In the genomic region with DNA sequence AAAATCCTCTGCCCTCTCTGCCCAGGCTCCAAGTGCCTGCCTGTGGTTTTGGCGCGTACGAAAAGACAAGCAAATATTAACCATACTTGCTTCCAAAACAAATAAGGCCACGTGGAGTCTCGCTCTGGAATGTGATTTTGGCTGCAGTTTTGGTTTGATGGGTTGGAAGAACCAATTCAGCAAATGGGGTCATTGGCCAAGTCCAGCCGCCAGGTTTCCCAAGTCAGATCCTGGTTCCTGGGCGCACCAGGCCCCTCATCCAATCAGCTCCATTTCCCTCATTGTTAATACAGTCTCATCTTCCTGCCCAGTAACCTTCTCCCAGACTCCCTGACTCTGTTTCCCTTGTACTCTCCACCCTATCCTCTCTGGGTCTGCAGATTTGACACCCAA, we compare ENCODE assay signal across 8 mouse cellular contexts. TPM values are rescaled to one million over a fixed set of nuclear protein-coding genes. Genes with fewer than 3 reads are reported as not detected.
A peak's percentile ranks its signal among the peaks of the same experiment; 100 is the strongest.
DNase-seq lines count a peak whose midpoint lies in the region; ATAC-seq lines count a peak whose summit lies in the region.

No protein-coding gene starts in this region.

- peaks cover 28% of the 10 kb centered on the region for H3K36me3 ChIP-seq in forebrain, embryonic 10.5 days (replicated peaks)
- no peaks in the 10 kb centered on the region for H3K36me3 ChIP-seq in intestine, embryonic 15.5 days
- no peaks in the 10 kb centered on the region for H3K36me3 ChIP-seq in stomach, embryonic 16.5 days (ENCODE audit: control insufficient read depth, insufficient read depth, low read length)

- H3K4me1 ChIP-seq in forebrain, embryonic 10.5 days: peaks cover 24% of the 10 kb centered on the region
- H3K4me1 ChIP-seq in intestine, embryonic 15.5 days (replicated peaks): peaks cover 32% of the 10 kb centered on the region
- peaks cover 21% of the 10 kb centered on the region for H3K4me1 ChIP-seq in stomach, embryonic 16.5 days (ENCODE audit: control insufficient read depth, insufficient read depth, low read length)

- DNase-seq in adrenal gland, adult (ENCODE audit: inconsistent age in 2 of 2, low spot score in 1 of 2): peak; percentile 49 to 84
- DNase-seq in adrenal gland, adult 18-20 months (ENCODE audit: low spot score in 2 of 2): no peak
- DNase-seq in Muller cell, postnatal 12 days (ENCODE audit: inconsistent ontology term): peak; percentile 90
- DNase-seq in forebrain, embryonic 10.5 days (ENCODE audit: extremely low spot score, low spot score): no peak
- peak; percentile 63 to 71 for DNase-seq in lung, adult 18-20 months
- DNase-seq in spleen, adult 18-20 months: no peak

- H3K9me3 ChIP-seq in forebrain, embryonic 10.5 days: no peaks in the 10 kb centered on the region
- no peaks in the 10 kb centered on the region for H3K9me3 ChIP-seq in intestine, embryonic 15.5 days
- no peaks in the 10 kb centered on the region for H3K9me3 ChIP-seq in stomach, embryonic 16.5 days (replicated peaks; ENCODE audit: control insufficient read depth, low read length)

- 60% methylated on average over 7 of the region's 7 CpGs for WGBS in forebrain, embryonic 10.5 days
- 44% methylated on average over 7 of the region's 7 CpGs for WGBS in intestine, embryonic 15.5 days
- 47% methylated on average over 7 of the region's 7 CpGs for WGBS in stomach, embryonic 16.5 days

- peak overlapping the region; percentile 72 for H3K4me3 ChIP-seq in forebrain, embryonic 10.5 days
- H3K4me3 ChIP-seq in intestine, embryonic 15.5 days (replicated peaks): peak overlapping the region; percentile 82
- H3K4me3 ChIP-seq in stomach, embryonic 16.5 days (replicated peaks; ENCODE audit: low read length): peak overlapping the region; percentile 84

- peak overlapping the region; percentile 86 for H3K4me2 ChIP-seq in intestine, embryonic 15.5 days (replicated peaks)
- H3K4me2 ChIP-seq in stomach, embryonic 16.5 days (ENCODE audit: low read depth, low read length): peak overlapping the region; percentile 90

- peak overlapping the region; percentile 91 for H3K9ac ChIP-seq in intestine, embryonic 15.5 days
- H3K9ac ChIP-seq in stomach, embryonic 16.5 days (ENCODE audit: low read length): peak overlapping the region; percentile 96

- peaks cover 10% of the 10 kb centered on the region for H3K27me3 ChIP-seq in forebrain, embryonic 10.5 days (ENCODE audit: poor library complexity, severe bottlenecking)
- no peaks in the 10 kb centered on the region for H3K27me3 ChIP-seq in intestine, embryonic 15.5 days (replicated peaks)
- no peaks in the 10 kb centered on the region for H3K27me3 ChIP-seq in stomach, embryonic 16.5 days (ENCODE audit: control insufficient read depth, insufficient read depth, low read length)

- H3K27ac ChIP-seq in forebrain, embryonic 10.5 days: peak overlapping the region; percentile 93
- no peak overlapping the region for H3K27ac ChIP-seq in intestine, embryonic 15.5 days
- peak overlapping the region; percentile 42; the same call in 1 of the 2 replicates for H3K27ac ChIP-seq in stomach, embryonic 16.5 days (ENCODE audit: low read length)

- ATAC-seq in intestine, embryonic 15.5 days: peak; percentile 11; the same call in 1 of the 2 replicates
- ATAC-seq in stomach, embryonic 16.5 days (ENCODE audit: insufficient read depth, low FRiP score): no peak

RNA-seq across cellular contexts. Expression of a gene that starts 0.9 kb away (rescaled TPM):
- total RNA-seq in adrenal gland, adult 18-20 months (2021): 10 to 100 TPM; 87.5 to 91.4 TPM
- 4.6 and 5.5 TPM in 2 replicates for polyA plus RNA-seq in forebrain, embryonic 10.5 days (2016; fragmentation: Nextera tagmentation; extraction: Ambion mirVana)
- polyA plus RNA-seq in intestine, embryonic 15.5 days (2015; fragmentation: Nextera tagmentation; extraction: Ambion mirVana): 3.4 and 4.0 TPM in 2 replicates
- polyA plus RNA-seq in stomach, embryonic 16.5 days (2015; fragmentation: Nextera tagmentation; extraction: Ambion mirVana): 2.8 and 3.5 TPM in 2 replicates

Comparison
In these comparisons a context has a peak if more than half of its experiments do, and no peak if none do; other contexts are left out.
1. DNase-seq: peak in adrenal gland, adult (2 of 2), Muller cell, postnatal 12 days (single experiment) and lung, adult 18-20 months (2 of 2); none in adrenal gland, adult 18-20 months (0 of 2), forebrain, embryonic 10.5 days (single experiment) and spleen, adult 18-20 months (0 of 2).
2. Peak in every context shown above with its lines, with median percentiles within 50 percentile points of each other: H3K4me3 ChIP-seq.